Comparison of ENCODE assay signal across 29 mouse cellular contexts in the genomic region with DNA sequence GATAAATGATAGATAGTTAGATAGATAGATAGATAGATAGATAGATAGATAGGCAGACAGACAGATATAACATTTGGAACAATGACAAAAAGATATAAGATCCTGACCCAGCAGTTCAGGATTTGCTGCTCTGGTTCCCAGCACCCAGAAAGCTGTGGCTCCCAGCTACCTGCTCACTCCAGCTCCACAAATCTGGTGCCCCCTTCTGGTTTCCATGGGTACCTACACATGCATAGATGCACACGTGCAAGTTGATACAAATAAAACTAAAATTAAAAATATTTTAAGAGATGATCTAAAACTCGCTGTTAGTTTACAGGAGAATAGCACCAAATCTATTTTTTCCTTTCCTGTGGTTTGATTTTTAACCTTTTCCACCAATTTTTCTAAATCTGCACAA.
DNase-seq lines count a peak whose midpoint lies in the region; ATAC-seq and TF ChIP-seq lines count a peak whose summit lies in the region.
"Had no signal": no experiment of that assay in that cellular context is flagged by ENCODE, and none has a peak within 500 bp of the region (broad histone marks: within the 10 kb centered on the region; RNA-seq: fewer than 3 reads in every experiment).

No protein-coding gene starts in this region.

- no peak overlapping the region for H3K9ac ChIP-seq in lung, embryonic 14.5 days
- no peak overlapping the region for H3K9ac ChIP-seq in forebrain, embryonic 15.5 days (replicated peaks)
- H3K9ac ChIP-seq in hindbrain, embryonic 13.5 days = no peak overlapping the region
- H3K9ac ChIP-seq: forebrain, postnatal 0 days; hindbrain, embryonic 15.5 days; kidney, embryonic 15.5 days; liver, embryonic 13.5 days; lung, embryonic 15.5 days; neural tube, embryonic 13.5 days had no signal

- H3K4me3 ChIP-seq in layer of hippocampus, adult 2 months = no peak overlapping the region
- H3K4me3 ChIP-seq in lung, embryonic 14.5 days (ENCODE audit: low read depth, low read length) = no peak overlapping the region
- H3K4me3 ChIP-seq in E14TG2a.4 (replicated peaks; ENCODE audit: low read length) = no peak overlapping the region
- no peak overlapping the region for H3K4me3 ChIP-seq in forebrain, embryonic 15.5 days
- no peak overlapping the region for H3K4me3 ChIP-seq in hindbrain, embryonic 13.5 days
- H3K4me3 ChIP-seq: erythroblast, embryonic 14.5 days; hindbrain, embryonic 15.5 days; kidney, embryonic 15.5 days; liver, embryonic 13.5 days; lung, embryonic 15.5 days; neural tube, embryonic 13.5 days had no signal

- no peak overlapping the region for H3K4me2 ChIP-seq in lung, embryonic 14.5 days
- H3K4me2 ChIP-seq in forebrain, embryonic 15.5 days (replicated peaks) = no peak overlapping the region
- H3K4me2 ChIP-seq in hindbrain, embryonic 13.5 days = no peak overlapping the region
- H3K4me2 ChIP-seq: heart, embryonic 11.5 days; hindbrain, embryonic 15.5 days; kidney, embryonic 15.5 days; liver, embryonic 13.5 days; lung, embryonic 15.5 days; midbrain, embryonic 11.5 days; neural tube, embryonic 13.5 days had no signal

- WGBS in lung, embryonic 14.5 days = 70% methylated on average over 2 of the region's 2 CpGs
- WGBS in forebrain, embryonic 15.5 days = 83% methylated on average over 2 of the region's 2 CpGs
- WGBS in hindbrain, embryonic 13.5 days = 92% methylated on average over 2 of the region's 2 CpGs

- no peaks in the 10 kb centered on the region for H3K36me3 ChIP-seq in lung, embryonic 14.5 days (ENCODE audit: insufficient read depth)
- H3K36me3 ChIP-seq in E14TG2a.4 (ENCODE audit: insufficient read depth, low read length) = no peaks in the 10 kb centered on the region
- no peaks in the 10 kb centered on the region for H3K36me3 ChIP-seq in forebrain, embryonic 15.5 days
- no peaks in the 10 kb centered on the region for H3K36me3 ChIP-seq in hindbrain, embryonic 13.5 days
- H3K36me3 ChIP-seq: hindbrain, embryonic 15.5 days; kidney, embryonic 15.5 days; liver, embryonic 13.5 days; lung, embryonic 15.5 days; neural tube, embryonic 13.5 days had no signal

- H3K27me3 ChIP-seq in lung, embryonic 14.5 days (ENCODE audit: insufficient read depth, low read length) = no peaks in the 10 kb centered on the region
- H3K27me3 ChIP-seq in E14TG2a.4 (ENCODE audit: insufficient read depth, low read length) = no peaks in the 10 kb centered on the region
- H3K27me3 ChIP-seq in forebrain, embryonic 15.5 days = no peaks in the 10 kb centered on the region
- H3K27me3 ChIP-seq in hindbrain, embryonic 13.5 days = no peaks in the 10 kb centered on the region
- H3K27me3 ChIP-seq: hindbrain, embryonic 15.5 days; kidney, embryonic 15.5 days; lung, embryonic 15.5 days; neural tube, embryonic 13.5 days had no signal

- TF ChIP-seq CTCF in layer of hippocampus, adult 2 months (conservative IDR thresholded peaks at IDR 0.05) = peak; percentile 51
- TF ChIP-seq CTCF in lung, embryonic 14.5 days (IDR thresholded peaks at IDR 0.05; ENCODE audit: low read depth) = 0 out of 2 replicates have a peak, but pooled peaks have one; percentile 6
- peak; percentile 46 for TF ChIP-seq CTCF in E14TG2a.4 (conservative IDR thresholded peaks at IDR 0.05; ENCODE audit: low read length)

- no peaks in the 10 kb centered on the region for H3K4me1 ChIP-seq in lung, embryonic 14.5 days (ENCODE audit: insufficient read depth)
- peaks cover 4% of the 10 kb centered on the region; the same call in 1 of the 2 replicates for H3K4me1 ChIP-seq in E14TG2a.4 (replicated peaks; ENCODE audit: low read depth, low read length)
- peaks cover 9% of the 10 kb centered on the region for H3K4me1 ChIP-seq in forebrain, embryonic 15.5 days
- peaks cover 9% of the 10 kb centered on the region for H3K4me1 ChIP-seq in hindbrain, embryonic 13.5 days (replicated peaks)
- H3K4me1 ChIP-seq: kidney, embryonic 15.5 days; liver, embryonic 13.5 days; lung, embryonic 15.5 days had no signal

- DNase-seq in layer of hippocampus, adult 2 months (ENCODE audit: low spot score in 2 of 2) = no peak
- DNase-seq in layer of hippocampus, postnatal 25 days (ENCODE audit: extremely low spot score in 1 of 2, low spot score in 1 of 2) = no peak
- DNase-seq in lung, embryonic 14.5 days = no peak
- no peak for DNase-seq in lung, postnatal 25 days (ENCODE audit: low spot score)
- peak; percentile 35 for DNase-seq in R1 (ENCODE audit: low read depth, low spot score)
- DNase-seq: adrenal gland, postnatal 25 days; cerebellum, adult 18-20 months; cerebellum, postnatal 14 days; forebrain, postnatal 0 days; gastrocnemius, postnatal 10 days; kidney, adult 18-20 months; kidney, postnatal 25 days; layer of hippocampus, postnatal 36 days; liver, embryonic 13.5 days; lung, postnatal 36 days; right cerebral cortex, postnatal 4 days; thymus, adult 2 months; thymus, postnatal 4 days had no signal

- no peaks in the 10 kb centered on the region for H3K9me3 ChIP-seq in lung, embryonic 14.5 days (ENCODE audit: low read depth, low read length)
- peaks cover 8% of the 10 kb centered on the region; the same call in 1 of the 2 replicates for H3K9me3 ChIP-seq in E14TG2a.4 (ENCODE audit: low read length)
- H3K9me3 ChIP-seq in forebrain, embryonic 15.5 days = no peaks in the 10 kb centered on the region
- H3K9me3 ChIP-seq in hindbrain, embryonic 13.5 days = no peaks in the 10 kb centered on the region
- H3K9me3 ChIP-seq: hindbrain, embryonic 15.5 days; kidney, embryonic 15.5 days; liver, embryonic 13.5 days; lung, embryonic 15.5 days; neural tube, embryonic 13.5 days had no signal

- no peak for ATAC-seq in lung, embryonic 14.5 days (ENCODE audit: insufficient read depth)
- ATAC-seq in forebrain, embryonic 15.5 days (replicated peaks) = no peak
- no peak for ATAC-seq in hindbrain, embryonic 13.5 days (ENCODE audit: low FRiP score)
- ATAC-seq: forebrain, postnatal 0 days; inflammation-experienced regulatory T-cells, adult 6 months had no signal

- no peak overlapping the region for H3K27ac ChIP-seq in layer of hippocampus, adult 2 months
- H3K27ac ChIP-seq in lung, embryonic 14.5 days (ENCODE audit: low read depth) = no peak overlapping the region
- no peak overlapping the region for H3K27ac ChIP-seq in forebrain, embryonic 15.5 days (replicated peaks)
- H3K27ac ChIP-seq in hindbrain, embryonic 13.5 days = no peak overlapping the region
- H3K27ac ChIP-seq: hindbrain, embryonic 15.5 days; kidney, embryonic 15.5 days; liver, embryonic 13.5 days; lung, embryonic 15.5 days; neural tube, embryonic 13.5 days had no signal
